Mouse (Mus musculus) kidney, embryonic 16.5 days (tissue): Measurements from ENCODE around the gene Olfr1368. TPM values are rescaled to one million over a fixed set of nuclear protein-coding genes. Genes with fewer than 3 reads are reported as not detected.

ENCODE experiments used
- ATAC-seq: fragments of 200-750 bp; cut with Nextera tagmentation; 2 replicates; pipeline ENCODE4 v1.8.0; 2017; ENCODE audit warnings: moderate TSS enrichment; ENCODE audit not compliant: low FRiP score, low TSS enrichment
- H3K27ac ChIP-seq: fragments of 300-500 bp; sonication (generic); 2 replicates; pipeline ENCODE4 v1.5.1; 2014; ENCODE audit warnings: low read length
- H3K27me3 ChIP-seq: fragments of 300-500 bp; sonication (generic); 2 replicates; pipeline ENCODE4 v1.6.1; 2014; ENCODE audit warnings: low read length, control low read depth, mixed read lengths; ENCODE audit not compliant: insufficient read depth
- H3K36me3 ChIP-seq: fragments of 300-500 bp; sonication (generic); 2 replicates; pipeline ENCODE4 v1.6.1; 2014; ENCODE audit warnings: low read length, control low read depth, mixed read lengths; ENCODE audit not compliant: insufficient read depth
- H3K4me1 ChIP-seq: fragments of 300-500 bp; sonication (generic); 2 replicates; pipeline ENCODE4 v1.6.1; 2014; ENCODE audit warnings: low read length, control low read depth, mixed read lengths; ENCODE audit not compliant: insufficient read depth
- H3K4me2 ChIP-seq: fragments of 300-500 bp; sonication (generic); replicated peaks from 2 replicates; pipeline ENCODE4 v1.6.1; 2014; ENCODE audit warnings: low read depth, low read length
- H3K4me3 ChIP-seq: fragments of 300-500 bp; sonication (generic); 2 replicates; pipeline ENCODE4 v1.5.1; 2014; ENCODE audit warnings: mild to moderate bottlenecking, low read length
- H3K9ac ChIP-seq: fragments of 300-500 bp; sonication (generic); replicated peaks from 2 replicates; pipeline ENCODE4 v1.6.1; 2014; ENCODE audit warnings: low read length
- H3K9me3 ChIP-seq: fragments of 300-500 bp; sonication (generic); 2 replicates; pipeline ENCODE4 v1.6.1; 2016; ENCODE audit warnings: low read length, control low read depth
- WGBS: fragments of 180-500 bp; shearing (Covaris S2); extraction: QIAGEN DNeasy Blood & Tissue Kit; methylation state at CpG from one replicate; pipeline ENCODE4 v1.1.7; 2014; 5-methylcytosine and 5-hydroxymethylcytosine counted together
- polyA plus RNA-seq: library from polyadenylated mRNA; unstranded; fragments of >200 nt; fragmentation: Nextera tagmentation; extraction: Ambion mirVana; gene quantifications from 2 replicates; pipeline ENCODE4 v1.2.1, GENCODE M21; 2015

Gene Olfr1368
- polyA plus RNA-seq, 1 experiment from 2014 or later: not detected

- H3K9me3 ChIP-seq: no peaks in the 10 kb centered on the region
- no peak overlapping the region for H3K4me2 ChIP-seq
- H3K36me3 ChIP-seq: peaks cover 8% of the 10 kb centered on the region; the same call in 1 of the 2 replicates
- H3K4me1 ChIP-seq: peaks cover 28% of the 10 kb centered on the region
- ATAC-seq: no peak
- H3K4me3 ChIP-seq: no peak overlapping the region
- no peak overlapping the region for H3K9ac ChIP-seq
- peak overlapping the region; percentile 61 for H3K27ac ChIP-seq
- WGBS: 65% methylated on average over 5 of the region's 5 CpGs
- no peaks in the 10 kb centered on the region for H3K27me3 ChIP-seq
Measured at GRCm38 (mm10) chr13:21177657-21178056, 32.0 kb upstream of the Olfr1368 start.

GRCm38 (mm10) chr13:21176733-21177132 is 31.1 kb upstream of the Olfr1368 start:
- H3K9ac ChIP-seq: no peak overlapping the region
- no peak for ATAC-seq
- H3K4me3 ChIP-seq: no peak overlapping the region
- 75% methylated on average over 11 of the region's 11 CpGs for WGBS
- no peaks in the 10 kb centered on the region for H3K36me3 ChIP-seq
- peaks cover 19% of the 10 kb centered on the region for H3K4me1 ChIP-seq
- no peaks in the 10 kb centered on the region for H3K9me3 ChIP-seq
- H3K27me3 ChIP-seq: no peaks in the 10 kb centered on the region
- H3K4me2 ChIP-seq: no peak overlapping the region
- H3K27ac ChIP-seq: no peak overlapping the region

- H3K27me3 ChIP-seq: no peaks in the 10 kb centered on the region
- peak; percentile 46; the same call in 1 of the 2 replicates for ATAC-seq
- peak overlapping the region; percentile 58 for H3K9ac ChIP-seq
- peaks cover 14% of the 10 kb centered on the region for H3K4me1 ChIP-seq
- H3K36me3 ChIP-seq: no peaks in the 10 kb centered on the region
- H3K4me3 ChIP-seq: peak overlapping the region; percentile 43
- H3K9me3 ChIP-seq: no peaks in the 10 kb centered on the region
- under 1% methylated on average over 11 of the region's 11 CpGs for WGBS
- peak overlapping the region; percentile 85 for H3K27ac ChIP-seq
- H3K4me2 ChIP-seq: peak overlapping the region; percentile 57
Measured at GRCm38 (mm10) chr13:21173072-21173471, 27.4 kb upstream of the Olfr1368 start.

DNA sequence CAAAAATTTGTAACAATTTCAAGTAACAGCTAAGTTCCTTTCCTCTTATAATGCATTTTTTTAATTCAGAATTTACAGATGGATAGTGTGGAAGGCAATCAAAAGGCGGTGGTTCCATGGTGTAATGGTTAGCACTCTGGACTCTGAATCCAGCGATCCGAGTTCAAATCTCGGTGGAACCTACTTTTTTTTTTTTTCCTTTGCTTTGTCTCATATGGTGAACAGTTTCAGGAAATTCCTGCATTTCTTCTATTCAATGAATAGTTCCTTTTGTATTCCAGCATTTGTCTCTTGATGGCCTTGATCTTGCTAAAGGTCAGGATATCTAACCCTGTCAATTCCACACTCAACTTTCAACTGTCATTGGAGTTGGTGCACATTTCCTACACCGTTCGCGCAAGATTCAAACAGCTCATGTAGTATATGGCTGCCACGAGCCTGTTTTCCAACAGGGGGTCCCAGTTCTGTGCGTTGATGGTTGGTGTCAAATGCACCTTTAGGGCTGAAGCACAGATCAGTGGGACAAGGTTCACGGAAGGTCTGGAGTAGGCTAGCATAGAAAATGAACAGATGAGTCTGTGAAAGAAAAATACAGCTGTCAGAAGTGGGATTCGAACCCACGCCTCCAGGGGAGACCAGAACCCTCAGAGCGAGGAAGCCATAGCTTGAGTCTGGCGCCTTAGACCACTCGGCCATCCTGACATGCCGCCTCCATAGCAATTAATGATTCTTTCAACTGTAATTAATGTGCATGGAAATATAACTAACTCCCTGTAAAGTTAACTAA is 26.8 kb upstream of the Olfr1368 start:
- under 1% methylated on average over 16 of the region's 16 CpGs for WGBS
- H3K9me3 ChIP-seq: no peaks in the 10 kb centered on the region
- H3K36me3 ChIP-seq: no peaks in the 10 kb centered on the region
- ATAC-seq: peak; percentile 69
- H3K4me3 ChIP-seq: peak overlapping the region; percentile 43
- peak overlapping the region; percentile 85 for H3K27ac ChIP-seq
- H3K9ac ChIP-seq: peak overlapping the region; percentile 8; the same call in 1 of the 2 replicates
- H3K4me1 ChIP-seq: peaks cover 14% of the 10 kb centered on the region; the same call in 1 of the 2 replicates
- H3K4me2 ChIP-seq: peak overlapping the region; percentile 57
- no peaks in the 10 kb centered on the region for H3K27me3 ChIP-seq

GRCm38 (mm10) chr13:21171600-21172150 is 26.0 kb upstream of the Olfr1368 start:
- 0 out of 2 replicates have a peak overlapping the region, but pooled peaks have one; percentile 13 for H3K27ac ChIP-seq
- peak overlapping the region; percentile 35; the same call in 1 of the 2 replicates for H3K9ac ChIP-seq
- peaks cover 14% of the 10 kb centered on the region; the same call in 1 of the 2 replicates for H3K4me1 ChIP-seq
- H3K9me3 ChIP-seq: no peaks in the 10 kb centered on the region
- H3K4me2 ChIP-seq: peak overlapping the region; percentile 57
- peak overlapping the region; percentile 51 for H3K4me3 ChIP-seq
- no peaks in the 10 kb centered on the region for H3K27me3 ChIP-seq
- no peaks in the 10 kb centered on the region for H3K36me3 ChIP-seq
- 0 out of 2 replicates have a peak, but pooled peaks have one; percentile 33 for ATAC-seq
- WGBS: under 1% methylated on average over 12 of the region's 12 CpGs

DNA sequence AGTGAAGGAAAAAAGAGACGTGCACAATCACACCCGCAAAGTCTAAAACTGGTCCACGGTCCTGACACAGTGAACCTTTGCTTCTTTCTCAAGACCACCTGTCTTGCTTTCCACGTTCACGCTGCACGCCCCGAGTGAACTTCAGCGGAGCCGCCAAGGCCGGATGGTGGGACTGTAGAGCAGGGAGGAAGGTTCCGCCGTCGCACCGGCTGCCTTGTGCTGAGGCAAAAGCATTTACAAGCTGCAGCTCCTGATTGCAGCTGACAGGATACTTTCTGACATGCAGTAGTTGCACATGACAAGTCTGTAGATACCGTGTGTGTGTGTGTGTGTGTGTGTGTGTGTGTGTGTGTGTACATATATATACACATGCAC is 25.5 kb upstream of the Olfr1368 start:
- Histone ChIP-seq H3K4me1 (peaks cover 14% of the 10 kb centered on the region; the same call in 1 of the 2 replicates), H3K4me3 (peak overlapping the region; percentile 51), H3K36me3 (no peaks in the 10 kb centered on the region), H3K27ac (no peak overlapping the region), H3K27me3 (no peaks in the 10 kb centered on the region), H3K9ac (no peak overlapping the region), H3K4me2 (peak overlapping the region; percentile 57), H3K9me3 (no peaks in the 10 kb centered on the region)
- WGBS: 7% methylated on average over 15 of the region's 15 CpGs
- no peak for ATAC-seq

GRCm38 (mm10) chr13:21170431-21171155 is 24.9 kb upstream of the Olfr1368 start:
- no peak for ATAC-seq
- no peak overlapping the region for H3K9ac ChIP-seq
- H3K9me3 ChIP-seq: no peaks in the 10 kb centered on the region
- H3K4me3 ChIP-seq: peak overlapping the region; percentile 73
- H3K4me2 ChIP-seq: peak overlapping the region; percentile 96
- H3K27me3 ChIP-seq: no peaks in the 10 kb centered on the region
- no peak overlapping the region for H3K27ac ChIP-seq
- H3K4me1 ChIP-seq: peaks cover 14% of the 10 kb centered on the region; the same call in 1 of the 2 replicates
- 50% methylated on average over 17 of the region's 17 CpGs for WGBS
- no peaks in the 10 kb centered on the region for H3K36me3 ChIP-seq

- ATAC-seq: peak; percentile 80
- H3K36me3 ChIP-seq: no peaks in the 10 kb centered on the region
- H3K4me3 ChIP-seq: peak overlapping the region; percentile 73
- H3K4me2 ChIP-seq: peak overlapping the region; percentile 96
- H3K9me3 ChIP-seq: no peaks in the 10 kb centered on the region
- under 1% methylated on average over 39 of the region's 39 CpGs for WGBS
- H3K4me1 ChIP-seq: peaks cover 14% of the 10 kb centered on the region; the same call in 1 of the 2 replicates
- peak overlapping the region; percentile 33 for H3K9ac ChIP-seq
- no peaks in the 10 kb centered on the region for H3K27me3 ChIP-seq
- peak overlapping the region; percentile 29; the same call in 1 of the 2 replicates for H3K27ac ChIP-seq
Measured at GRCm38 (mm10) chr13:21169657-21170430, 24.2 kb upstream of the Olfr1368 start.

- H3K27ac ChIP-seq: no peak overlapping the region
- 3% methylated on average over 14 of the region's 14 CpGs for WGBS
- H3K4me3 ChIP-seq: peak overlapping the region; percentile 73
- H3K4me2 ChIP-seq: peak overlapping the region; percentile 96
- H3K27me3 ChIP-seq: no peaks in the 10 kb centered on the region
- H3K36me3 ChIP-seq: no peaks in the 10 kb centered on the region
- no peak overlapping the region for H3K9ac ChIP-seq
- peaks cover 14% of the 10 kb centered on the region; the same call in 1 of the 2 replicates for H3K4me1 ChIP-seq
- H3K9me3 ChIP-seq: no peaks in the 10 kb centered on the region
- no peak for ATAC-seq
Measured at GRCm38 (mm10) chr13:21169121-21169656, 23.5 kb upstream of the Olfr1368 start.
